Mouse (Mus musculus) liver, embryonic 11.5 days (tissue): ENCODE measurements around the gene Mitf. TPM values are rescaled to one million over a fixed set of nuclear protein-coding genes. Genes with fewer than 3 reads are reported as not detected.

ENCODE experiments used
- ATAC-seq: fragments of 200-750 bp; cut with Nextera tagmentation; replicated peaks from 2 replicates; pipeline ENCODE4 v1.8.0; 2017; ENCODE audit warnings: moderate number of reproducible peaks, mild to moderate bottlenecking, moderate TSS enrichment, moderate library complexity; ENCODE audit not compliant: low FRiP score
- DNase-seq: peaks from one replicate; pipeline ENCODE4 v3.0.0-alpha.2; 2017; ENCODE audit warnings: low spot score
- H3K27ac ChIP-seq: fragments of 300-500 bp; sonication (generic); 2 replicates; pipeline ENCODE4 v1.5.1; 2014; ENCODE audit warnings: mild to moderate bottlenecking, low read depth, low read length, control low read depth
- H3K27me3 ChIP-seq: fragments of 300-500 bp; sonication (generic); replicated peaks from 2 replicates; pipeline ENCODE4 v1.6.1; 2014; ENCODE audit warnings: low read length, mixed read lengths; ENCODE audit not compliant: control insufficient read depth, insufficient read depth
- H3K36me3 ChIP-seq: fragments of 300-500 bp; sonication (generic); 2 replicates; pipeline ENCODE4 v1.6.1; 2014; ENCODE audit warnings: mild to moderate bottlenecking, low read length, moderate library complexity, mixed read lengths; ENCODE audit not compliant: control insufficient read depth, insufficient read depth
- H3K4me1 ChIP-seq: fragments of 300-500 bp; sonication (generic); replicated peaks from 2 replicates; pipeline ENCODE4 v1.6.1; 2014; ENCODE audit warnings: low read length, mixed read lengths; ENCODE audit not compliant: control insufficient read depth, insufficient read depth
- H3K4me2 ChIP-seq: fragments of 300-500 bp; sonication (generic); 2 replicates; pipeline ENCODE4 v1.6.1; 2014; ENCODE audit warnings: mild to moderate bottlenecking, control low read depth, moderate library complexity
- H3K4me3 ChIP-seq: fragments of 300-500 bp; sonication (generic); 2 replicates; pipeline ENCODE4 v1.5.1; 2014; ENCODE audit warnings: low read depth, low read length, control low read depth
- H3K9ac ChIP-seq: fragments of 300-500 bp; sonication (generic); 2 replicates; pipeline ENCODE4 v1.6.1; 2014; ENCODE audit warnings: low read depth, low read length, control low read depth
- H3K9me3 ChIP-seq: fragments of 300-500 bp; sonication (generic); 2 replicates; pipeline ENCODE4 v1.6.1; 2016; ENCODE audit warnings: low read length, inconsistent platforms, mixed read lengths; ENCODE audit not compliant: control insufficient read depth
- WGBS: fragments of 180-500 bp; shearing (Covaris S2); extraction: QIAGEN DNeasy Blood & Tissue Kit; methylation state at CpG from one replicate; pipeline ENCODE4 v1.1.7; 2014; 5-methylcytosine and 5-hydroxymethylcytosine counted together
- polyA plus RNA-seq: library from polyadenylated mRNA; unstranded; fragments of >200 nt; fragmentation: Nextera tagmentation; extraction: Ambion mirVana; gene quantifications from 2 replicates; pipeline ENCODE4 v1.2.1, GENCODE M21; 2014

Mitf gene
- polyA plus RNA-seq, 1 experiment from 2014 or later = 1.0 TPM

- Histone ChIP-seq H3K36me3 (no peaks in the 10 kb centered on the region), H3K9ac (no peak overlapping the region)
- no peak for ATAC-seq
Observed at GRCm38 (mm10) chr6:98015819-98016218, 209.0 kb downstream of the Mitf start.

GRCm38 (mm10) chr6:98023876-98024275, 217.0 kb downstream of the Mitf start:
- no peaks in the 10 kb centered on the region for H3K9me3 ChIP-seq
- DNase-seq = no peak
- WGBS = 73% methylated on average over 1 of the region's 1 CpGs
- H3K36me3 ChIP-seq = no peaks in the 10 kb centered on the region
- no peak overlapping the region for H3K4me3 ChIP-seq
- no peak overlapping the region for H3K4me2 ChIP-seq
- no peaks in the 10 kb centered on the region for H3K4me1 ChIP-seq
- no peak for ATAC-seq
- no peak overlapping the region for H3K9ac ChIP-seq
- H3K27me3 ChIP-seq = no peaks in the 10 kb centered on the region
- no peak overlapping the region for H3K27ac ChIP-seq

More at GRCm38 (mm10) chr6:98015819-98016218, 209.0 kb downstream of the Mitf start:
- no peak for DNase-seq
- H3K4me3 ChIP-seq = no peak overlapping the region
- WGBS = 45% methylated on average over 5 of the region's 5 CpGs
- no peaks in the 10 kb centered on the region for H3K4me1 ChIP-seq
- no peak overlapping the region for H3K27ac ChIP-seq
- H3K4me2 ChIP-seq = no peak overlapping the region
- no peaks in the 10 kb centered on the region for H3K9me3 ChIP-seq
- H3K27me3 ChIP-seq = no peaks in the 10 kb centered on the region

- DNase-seq (no peak), ATAC-seq (no peak)
- no peak overlapping the region for H3K27ac ChIP-seq
- no peak overlapping the region for H3K4me2 ChIP-seq
- no peaks in the 10 kb centered on the region for H3K9me3 ChIP-seq
- no peaks in the 10 kb centered on the region for H3K4me1 ChIP-seq
- WGBS = 82% methylated on average over 3 of the region's 3 CpGs
- H3K9ac ChIP-seq = no peak overlapping the region
- H3K27me3 ChIP-seq = no peaks in the 10 kb centered on the region
- no peaks in the 10 kb centered on the region for H3K36me3 ChIP-seq
- H3K4me3 ChIP-seq = no peak overlapping the region
Observed at GRCm38 (mm10) chr6:98038513-98038912, 231.7 kb downstream of the Mitf start.

DNA sequence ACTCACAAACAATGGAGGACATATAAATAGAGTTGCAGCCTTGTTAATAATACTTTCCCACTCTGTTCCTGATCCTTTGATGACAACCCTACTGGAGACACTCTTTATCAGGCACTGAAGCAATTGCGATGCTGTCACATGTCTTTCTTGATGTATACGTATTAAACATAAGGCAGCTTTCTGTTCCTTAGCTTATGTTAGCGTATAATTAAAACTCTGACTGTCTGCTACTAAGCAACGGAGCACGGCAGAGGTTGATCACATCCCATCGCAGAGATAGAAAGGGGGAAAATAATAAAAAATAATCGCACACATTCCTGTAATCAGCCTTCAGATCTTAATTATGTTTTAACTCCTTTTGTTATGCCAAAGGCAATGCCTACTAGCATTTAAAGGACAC, 234.9 kb downstream of the Mitf start:
- H3K27ac ChIP-seq = no peak overlapping the region
- DNase-seq (no peak), ATAC-seq (no peak)
- H3K9ac ChIP-seq = no peak overlapping the region
- no peaks in the 10 kb centered on the region for H3K36me3 ChIP-seq
- WGBS = 87% methylated on average over 7 of the region's 7 CpGs
- no peaks in the 10 kb centered on the region for H3K9me3 ChIP-seq
- H3K4me2 ChIP-seq = no peak overlapping the region
- H3K4me1 ChIP-seq = no peaks in the 10 kb centered on the region
- no peak overlapping the region for H3K4me3 ChIP-seq
- H3K27me3 ChIP-seq = no peaks in the 10 kb centered on the region

DNA sequence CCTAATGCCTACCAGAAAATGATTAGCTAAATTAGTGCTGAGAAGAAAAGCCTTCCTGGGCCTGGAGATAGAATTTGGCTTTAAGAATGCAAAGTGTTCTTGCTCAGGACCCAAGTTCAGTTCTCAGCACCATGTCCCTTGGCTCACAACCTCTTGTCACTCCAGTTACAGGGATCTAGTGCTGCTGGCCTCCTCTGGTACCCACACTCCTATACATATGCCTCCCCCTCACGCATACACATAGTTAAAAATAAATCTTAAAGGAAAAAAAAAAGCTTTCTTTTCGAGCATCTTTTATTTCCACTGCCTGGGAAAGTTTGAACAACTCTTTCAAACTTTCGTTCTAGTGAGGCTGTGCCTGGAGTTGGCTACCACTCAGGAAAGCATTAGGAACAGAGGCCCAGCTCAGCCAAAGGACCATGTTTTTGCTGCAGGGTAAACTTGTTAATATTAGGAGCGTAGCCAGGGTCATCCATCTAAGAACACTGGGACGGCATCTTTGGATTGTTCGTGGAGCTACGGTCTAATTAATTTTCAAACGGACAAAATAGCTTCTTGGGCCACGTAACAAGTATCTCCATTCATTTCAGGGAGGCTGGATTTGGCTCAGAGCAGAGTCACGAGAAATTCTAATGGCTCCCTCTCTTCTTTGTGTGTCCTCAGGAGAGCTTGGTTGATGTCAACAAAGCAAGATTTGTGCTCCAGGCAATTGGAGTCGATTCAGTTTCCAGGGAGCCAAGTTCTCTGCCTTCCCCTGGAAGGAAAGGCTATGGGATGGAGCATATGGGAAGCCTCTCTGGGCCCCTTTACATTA, 239.7 kb downstream of the Mitf start:
- Histone ChIP-seq H3K4me1 (no peaks in the 10 kb centered on the region), H3K27ac (no peak overlapping the region), H3K4me2 (no peak overlapping the region), H3K36me3 (no peaks in the 10 kb centered on the region), H3K9me3 (no peaks in the 10 kb centered on the region), H3K4me3 (no peak overlapping the region), H3K9ac (no peak overlapping the region), H3K27me3 (no peaks in the 10 kb centered on the region)
- DNase-seq (no peak), ATAC-seq (no peak)
- 83% methylated on average over 11 of the region's 11 CpGs for WGBS

DNA sequence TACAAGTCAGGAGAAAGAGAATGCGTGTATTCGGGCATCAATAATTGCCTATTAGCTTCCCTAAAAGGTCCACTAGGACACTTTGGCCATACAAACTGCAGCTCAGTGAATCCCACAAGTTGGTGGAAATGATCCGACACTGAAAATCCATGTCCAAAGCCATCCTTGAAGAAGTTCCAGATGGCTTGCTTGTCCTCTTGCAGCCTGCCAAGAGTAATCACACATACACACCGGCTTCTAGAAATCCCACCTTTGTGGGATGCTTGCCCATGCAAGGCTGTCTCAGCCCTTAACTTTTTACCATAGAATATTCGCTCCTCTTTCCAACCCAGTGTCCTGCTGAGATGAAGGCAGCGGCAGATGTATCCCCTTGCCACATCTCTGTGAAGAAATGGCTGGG, 240.9 kb downstream of the Mitf start:
- 74% methylated on average over 6 of the region's 6 CpGs for WGBS
- Histone ChIP-seq H3K9me3 (no peaks in the 10 kb centered on the region), H3K4me3 (no peak overlapping the region), H3K4me1 (no peaks in the 10 kb centered on the region), H3K36me3 (no peaks in the 10 kb centered on the region), H3K27ac (no peak overlapping the region), H3K4me2 (no peak overlapping the region), H3K27me3 (no peaks in the 10 kb centered on the region), H3K9ac (no peak overlapping the region)
- DNase-seq = no peak
- no peak for ATAC-seq

- H3K9ac ChIP-seq = no peak overlapping the region
- no peaks in the 10 kb centered on the region for H3K36me3 ChIP-seq
- WGBS = 69% methylated on average over 14 of the region's 14 CpGs
- ATAC-seq (no peak), DNase-seq (no peak)
- H3K27ac ChIP-seq = no peak overlapping the region
- no peak overlapping the region for H3K4me3 ChIP-seq
- H3K4me2 ChIP-seq = no peak overlapping the region
- H3K9me3 ChIP-seq = no peaks in the 10 kb centered on the region
- no peaks in the 10 kb centered on the region for H3K27me3 ChIP-seq
- H3K4me1 ChIP-seq = no peaks in the 10 kb centered on the region
Observed at GRCm38 (mm10) chr6:98048671-98049438, 242.0 kb downstream of the Mitf start.

DNA sequence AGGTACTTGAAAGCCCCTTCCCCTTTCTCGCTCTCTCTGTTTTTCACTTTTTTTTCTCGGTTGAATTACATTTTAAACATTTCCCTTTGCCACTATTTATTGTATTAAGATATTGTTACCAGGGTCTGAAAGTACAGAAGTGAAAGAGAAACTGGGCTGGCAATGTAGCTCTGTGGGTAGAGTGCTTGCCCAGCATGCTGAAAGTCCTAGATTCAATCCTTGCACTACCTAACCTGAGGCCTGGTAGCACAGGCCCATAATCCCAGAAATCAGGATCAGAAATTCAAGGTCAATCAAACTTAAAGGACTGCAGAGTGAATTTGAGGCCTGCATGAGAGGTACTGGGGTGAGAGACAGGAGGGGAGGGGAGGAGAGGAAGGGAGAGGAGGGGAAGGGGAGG, 242.7 kb downstream of the Mitf start:
- Histone ChIP-seq H3K4me2 (no peak overlapping the region), H3K4me3 (no peak overlapping the region), H3K27me3 (no peaks in the 10 kb centered on the region), H3K36me3 (no peaks in the 10 kb centered on the region), H3K4me1 (no peaks in the 10 kb centered on the region), H3K27ac (no peak overlapping the region), H3K9me3 (no peaks in the 10 kb centered on the region), H3K9ac (no peak overlapping the region)
- ATAC-seq (no peak), DNase-seq (no peak)
- WGBS = 82% methylated on average over 2 of the region's 2 CpGs

DNA sequence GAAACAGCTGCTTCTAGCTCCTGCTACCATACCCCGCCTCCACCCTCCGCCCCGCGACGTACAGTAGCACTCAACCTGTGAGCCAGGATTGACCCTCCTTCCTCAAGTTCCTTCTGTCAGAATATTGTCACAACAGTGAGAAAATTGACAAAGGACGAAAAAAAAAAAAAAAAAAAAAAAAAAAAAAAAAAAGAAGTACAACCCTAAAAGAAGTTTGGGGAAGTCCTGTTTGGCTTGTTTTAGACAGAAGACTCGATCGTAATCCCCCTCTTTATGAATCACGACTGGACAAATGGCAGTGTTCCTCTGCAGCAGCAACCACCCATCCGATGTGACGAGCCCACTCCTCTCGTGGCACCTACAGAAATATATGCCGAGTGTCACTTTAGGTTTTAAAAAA, 255.0 kb downstream of the Mitf start:
- H3K9ac ChIP-seq = no peak overlapping the region
- no peaks in the 10 kb centered on the region for H3K27me3 ChIP-seq
- WGBS = 83% methylated on average over 13 of the region's 13 CpGs
- DNase-seq (no peak), ATAC-seq (no peak)
- H3K4me3 ChIP-seq = no peak overlapping the region
- no peak overlapping the region for H3K4me2 ChIP-seq
- H3K9me3 ChIP-seq = no peaks in the 10 kb centered on the region
- no peaks in the 10 kb centered on the region for H3K4me1 ChIP-seq
- no peaks in the 10 kb centered on the region for H3K36me3 ChIP-seq
- H3K27ac ChIP-seq = no peak overlapping the region
